Mouse (Mus musculus) common myeloid progenitor, adult 5-6 weeks (primary cell): ENCODE data around the gene Dpm3. TPM values are rescaled to one million over a fixed set of nuclear protein-coding genes. Genes with fewer than 3 reads are reported as not detected.

Experiments
- ATAC-seq: replicated peaks from 2 replicates; pipeline ENCODE4 v1.8.0; 2016; ENCODE audit warnings: low read depth, mild to moderate bottlenecking, moderate TSS enrichment, inconsistent platforms; ENCODE audit not compliant: poor library complexity, severe bottlenecking
- total RNA-seq: library from RNA; stranded (forward); fragments of 200-1000, 187-1606 nt; gene quantifications from 2 replicates; pipeline ENCODE4 v1.2.3, GENCODE M21; 2017

The Dpm3 gene
- total RNA-seq, 1 experiment from 2014 or later = 63.6 TPM

GRCm38 (mm10) chr3:89230561-89230960, 28.6 kb upstream of the Dpm3 start:
- ATAC-seq = no peak

DNA sequence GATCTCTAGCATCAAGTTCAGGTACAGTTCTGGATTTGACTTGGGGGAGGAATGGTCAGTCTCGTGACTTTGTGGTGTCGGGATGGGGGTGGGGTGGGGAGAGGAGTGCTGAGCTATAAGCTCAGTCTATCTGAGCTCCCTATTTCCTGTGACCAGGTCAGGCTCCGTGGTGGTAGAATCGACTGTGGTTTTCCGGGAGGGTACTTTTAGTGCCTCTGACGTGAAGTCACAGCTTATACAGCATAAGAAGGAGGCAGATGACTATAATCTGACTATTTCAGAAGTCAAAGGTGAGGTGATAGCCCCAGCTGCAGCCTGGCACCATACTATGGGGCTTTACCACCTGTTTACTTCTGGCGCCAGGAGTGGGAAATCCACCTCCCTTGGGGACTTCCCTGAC, 27.8 kb upstream of the Dpm3 start:
- no peak for ATAC-seq

- ATAC-seq = no peak
Observed at GRCm38 (mm10) chr3:89231772-89232275, 27.3 kb upstream of the Dpm3 start.

GRCm38 (mm10) chr3:89232614-89233013, 26.5 kb upstream of the Dpm3 start:
- no peak for ATAC-seq

DNA sequence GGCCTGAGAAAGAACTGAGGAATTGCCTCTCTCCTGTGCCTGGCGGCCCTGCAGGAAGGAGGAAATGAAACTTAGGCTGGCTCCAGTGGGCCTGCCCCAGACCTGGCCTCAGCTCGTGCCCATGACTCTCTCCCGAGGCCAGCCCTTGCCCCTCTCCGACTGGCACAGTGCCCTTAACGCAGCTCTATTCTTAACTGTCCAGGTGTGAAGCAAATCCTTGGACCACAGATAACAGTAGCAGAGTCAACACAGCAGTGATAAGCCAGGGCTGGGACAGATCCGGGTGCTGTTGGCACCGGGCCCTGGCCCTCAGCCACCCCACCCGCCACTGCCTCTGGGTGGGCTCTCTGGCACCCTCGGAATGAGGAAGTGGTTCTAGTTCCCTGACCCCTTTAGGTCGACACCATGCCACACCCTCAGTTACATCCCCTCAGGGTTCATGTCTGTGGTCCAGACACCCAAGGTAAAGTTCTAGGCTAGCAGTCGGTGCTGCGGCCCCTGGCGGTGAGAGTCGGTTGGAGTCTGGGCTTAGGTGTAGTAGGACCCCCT, 25.5 kb upstream of the Dpm3 start:
- ATAC-seq = peak; percentile 81

DNA sequence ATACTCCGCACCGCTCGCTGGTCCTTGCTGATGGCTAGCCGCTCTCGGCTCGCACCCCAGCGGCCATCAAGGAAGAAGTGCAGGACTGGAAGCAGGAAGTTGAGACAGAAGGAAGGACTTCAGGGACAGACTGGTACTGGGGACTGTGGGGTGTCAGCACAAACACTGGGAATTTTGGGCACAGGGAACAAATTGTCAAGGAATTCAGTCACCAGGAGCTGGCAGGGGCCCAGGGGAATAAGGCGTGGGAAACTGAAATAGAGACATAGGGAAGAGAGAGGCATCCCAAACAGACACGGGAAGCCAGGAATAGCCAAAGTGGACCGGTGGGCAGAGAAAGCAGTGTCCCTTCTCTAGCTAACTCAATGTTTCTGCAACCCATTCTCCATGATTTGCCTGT, 22.6 kb upstream of the Dpm3 start:
- ATAC-seq = no peak

GRCm38 (mm10) chr3:89237682-89238081, 21.5 kb upstream of the Dpm3 start:
- ATAC-seq = no peak

DNA sequence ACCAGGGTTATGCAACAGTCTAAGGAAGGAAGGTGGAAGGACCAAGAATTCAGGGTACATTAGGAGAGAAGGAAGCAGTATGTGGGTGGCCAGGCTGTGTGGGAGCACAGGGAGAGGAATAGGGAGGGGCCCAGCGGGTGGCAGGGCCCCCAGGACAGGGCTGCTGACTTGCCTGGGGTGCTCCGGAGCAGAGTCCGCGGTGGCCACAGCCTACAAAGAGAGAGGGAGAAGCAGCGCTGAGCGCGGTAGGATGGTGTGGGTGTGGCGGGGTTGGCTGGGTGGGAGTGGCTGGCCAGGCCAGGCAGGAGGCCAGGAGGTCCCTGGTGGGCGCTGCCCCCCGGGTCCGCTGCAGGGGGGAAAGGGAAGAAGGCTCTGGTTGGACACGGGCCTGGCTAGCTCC, 20.7 kb upstream of the Dpm3 start:
- no peak for ATAC-seq

DNA sequence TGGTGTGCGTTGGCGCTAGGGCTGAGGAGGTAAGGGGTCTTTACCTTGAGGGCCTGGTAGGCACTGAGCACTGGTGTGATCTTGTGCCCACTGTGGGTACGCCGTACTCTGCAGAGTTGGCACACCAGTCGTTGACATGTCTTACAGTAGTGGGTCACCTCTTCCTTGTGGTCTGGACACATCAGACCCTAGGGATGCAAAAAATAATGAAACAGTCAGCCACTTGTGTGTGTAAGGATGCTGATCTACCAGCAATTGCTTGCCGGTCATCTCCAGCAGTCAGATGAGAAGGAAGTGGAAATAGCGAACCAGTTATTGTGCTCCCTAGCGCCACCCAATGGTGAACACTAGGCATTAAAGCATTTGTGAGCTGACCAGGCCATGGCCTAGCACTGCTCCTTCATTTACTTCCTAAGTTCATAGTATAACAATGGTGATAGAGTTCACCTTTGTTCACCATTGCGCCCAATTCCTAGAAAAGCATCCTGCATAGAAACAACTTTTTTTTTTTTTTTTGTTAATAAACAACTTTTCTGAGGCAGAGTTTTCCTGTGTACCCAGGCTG, 16.7 kb upstream of the Dpm3 start:
- ATAC-seq = peak; percentile 24; the same call in 1 of the 2 replicates

GRCm38 (mm10) chr3:89243609-89244008, 15.5 kb upstream of the Dpm3 start:
- ATAC-seq = peak; percentile 72

DNA sequence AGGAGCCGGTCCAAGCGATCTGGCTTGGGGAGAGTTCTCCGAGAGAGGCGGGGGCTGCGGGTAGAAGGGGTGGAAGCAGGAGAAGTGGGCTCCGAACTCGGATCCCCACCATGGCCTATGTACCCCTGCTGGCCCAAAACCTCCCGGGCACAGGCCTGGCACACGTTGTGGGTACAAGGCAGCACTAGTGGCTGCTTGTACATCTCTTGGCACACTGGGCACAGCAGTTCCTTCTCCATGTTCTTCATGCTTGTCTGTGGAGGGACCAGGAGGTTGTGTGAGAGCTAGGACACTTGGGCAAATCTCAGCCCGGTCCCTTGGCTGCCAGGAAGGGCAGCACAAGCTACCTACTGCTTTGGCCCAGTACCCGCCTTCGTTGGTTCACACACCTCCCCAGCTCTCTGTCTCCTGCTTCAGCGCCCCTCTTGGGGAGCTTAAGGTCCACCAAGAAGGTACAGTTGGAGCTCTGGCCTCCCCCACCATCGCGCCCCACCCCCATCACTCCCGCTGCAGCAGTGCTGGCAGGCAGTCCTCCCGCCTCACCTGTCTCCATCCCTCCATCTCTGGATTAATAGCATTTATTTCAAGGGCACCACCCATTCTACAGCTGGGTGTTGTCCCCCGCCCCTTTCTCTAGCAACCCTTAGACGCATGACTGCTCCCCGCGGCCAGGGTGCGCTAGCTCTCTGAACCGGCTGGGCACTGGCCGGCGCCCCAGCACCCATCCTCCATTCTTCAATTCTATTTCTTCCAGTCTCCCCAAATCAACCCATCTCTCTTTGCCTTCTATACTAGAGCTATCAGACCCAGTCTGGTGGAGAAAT, 14.8 kb upstream of the Dpm3 start:
- ATAC-seq = peak; percentile 17; the same call in 1 of the 2 replicates

GRCm38 (mm10) chr3:89244982-89245687, 14.0 kb upstream of the Dpm3 start:
- ATAC-seq = no peak

- no peak for ATAC-seq
Observed at GRCm38 (mm10) chr3:89245688-89246171, 13.4 kb upstream of the Dpm3 start, which contains the start of gene Krtcap2. Gene Krtcap2 (plus strand): TSS chr3:89245966.

- ATAC-seq = peak; percentile 67
Observed at GRCm38 (mm10) chr3:89246261-89247100, 12.7 kb upstream of the Dpm3 start, which contains the start of gene Trim46. Gene Trim46 (minus strand): TSS chr3:89246309.

GRCm38 (mm10) chr3:89247466-89247865, 11.7 kb upstream of the Dpm3 start:
- no peak for ATAC-seq

- peak; percentile 6; the same call in 1 of the 2 replicates for ATAC-seq
Observed at GRCm38 (mm10) chr3:89250435-89251040, 8.6 kb upstream of the Dpm3 start.

GRCm38 (mm10) chr3:89251365-89251895, 7.7 kb upstream of the Dpm3 start:
- peak; percentile 78 for ATAC-seq

GRCm38 (mm10) chr3:89254994-89255393, 4.2 kb upstream of the Dpm3 start:
- ATAC-seq = no peak

- no peak for ATAC-seq
Observed at GRCm38 (mm10) chr3:89256177-89256576, 3.0 kb upstream of the Dpm3 start.
